Mouse (Mus musculus) forebrain, postnatal 0 days (tissue): ENCODE data around the gene Fyn. TPM values are rescaled to one million over a fixed set of nuclear protein-coding genes. Genes with fewer than 3 reads are reported as not detected.
A peak's percentile ranks its signal among the peaks of the same experiment; 100 is the strongest.

Source experiments
- ATAC-seq: fragments of 200-750 bp; cut with Nextera tagmentation; 2 replicates; pipeline ENCODE4 v1.8.0; 2017; ENCODE audit warnings: mild to moderate bottlenecking, moderate library complexity
- DNase-seq: peaks from one replicate; pipeline ENCODE4 v3.0.0-alpha.2; 2015
- H3K27ac ChIP-seq: fragments of 300-500 bp; sonication (generic); 2 replicates; pipeline ENCODE4 v1.5.1; 2014; ENCODE audit warnings: low read depth, mild to moderate bottlenecking, antibody characterized with exemption, low read length, moderate library complexity, mixed read lengths
- H3K27me3 ChIP-seq: fragments of 300-500 bp; sonication (generic); 2 replicates; pipeline ENCODE4 v1.6.1; 2014; ENCODE audit warnings: mild to moderate bottlenecking, low read length, mixed read lengths; ENCODE audit not compliant: insufficient read depth
- H3K36me3 ChIP-seq: fragments of 300-500 bp; sonication (generic); 2 replicates; pipeline ENCODE4 v1.6.1; 2014; ENCODE audit warnings: mild to moderate bottlenecking, moderate library complexity; ENCODE audit not compliant: insufficient read depth
- H3K4me1 ChIP-seq: fragments of 300-500 bp; sonication (generic); 2 replicates; pipeline ENCODE4 v1.6.1; 2014; ENCODE audit warnings: antibody characterized with exemption; ENCODE audit not compliant: insufficient read depth
- H3K4me2 ChIP-seq: fragments of 300-500 bp; sonication (generic); 2 replicates; pipeline ENCODE4 v1.6.1; 2014; ENCODE audit warnings: low read depth, mild to moderate bottlenecking, moderate library complexity
- H3K4me3 ChIP-seq: fragments of 300-500 bp; sonication (generic); 2 replicates; pipeline ENCODE4 v1.5.1; 2014; ENCODE audit warnings: low read depth, low read length, mixed read lengths
- H3K9ac ChIP-seq: fragments of 300-500 bp; sonication (generic); 2 replicates; pipeline ENCODE4 v1.6.1; 2014; ENCODE audit warnings: mild to moderate bottlenecking
- H3K9me3 ChIP-seq: fragments of 300-500 bp; sonication (generic); 2 replicates; pipeline ENCODE4 v1.6.1; 2016; ENCODE audit warnings: low read length
- CTCF ChIP-seq: sonication (generic); IDR thresholded peaks from 2 replicates; pipeline ENCODE4 v1.5.1; 2016; ENCODE audit warnings: antibody characterized with exemption, control low read depth, low read depth
- WGBS: fragments of 180-500 bp; shearing (Covaris S2); extraction: QIAGEN DNeasy Blood & Tissue Kit; methylation state at CpG from one replicate; pipeline ENCODE4 v1.1.7; 2014; 5-methylcytosine and 5-hydroxymethylcytosine counted together
- polyA plus RNA-seq: library from polyadenylated mRNA; unstranded; fragments of >200 nt; fragmentation: Nextera tagmentation; extraction: Ambion mirVana; gene quantifications from 2 replicates; pipeline ENCODE4 v1.2.1, GENCODE M21; 2015
- total RNA-seq: library from RNA; depleted of rRNA; stranded (reverse); fragments of >200 nt; gene quantifications from 2 replicates; pipeline ENCODE4 v1.2.3, GENCODE M21; 2014

Fyn gene
- total and polyA plus RNA-seq, 2 experiments from 2014 or later, result 85.8 to 155 TPM

- 5% methylated on average over 39 of the region's 44 CpGs for WGBS
- ATAC-seq, result peak; percentile 99
Measured at GRCm38 (mm10) chr10:39369502-39369931, 862 bp downstream of the Fyn start.

GRCm38 (mm10) chr10:39369977-39370785 lies 1.5 kb downstream of the Fyn start:
- H3K9ac ChIP-seq, result peak overlapping the region; percentile 99
- peak overlapping the region; percentile 97 for H3K4me3 ChIP-seq
- H3K4me2 ChIP-seq, result peak overlapping the region; percentile 64
- TF ChIP-seq CTCF, result no peak
- H3K27me3 ChIP-seq, result no peaks in the 10 kb centered on the region
- ATAC-seq, result peak; percentile 57
- peaks cover 29% of the 10 kb centered on the region for H3K4me1 ChIP-seq
- 1% methylated on average over 58 of the region's 68 CpGs for WGBS
- DNase-seq, result no peak
- no peaks in the 10 kb centered on the region for H3K9me3 ChIP-seq
- peak overlapping the region; percentile 98 for H3K27ac ChIP-seq
- no peaks in the 10 kb centered on the region for H3K36me3 ChIP-seq

More at GRCm38 (mm10) chr10:39369502-39369931, 862 bp downstream of the Fyn start:
- TF ChIP-seq CTCF, result peak; percentile 33; the same call in 1 of the 2 replicates
- peak overlapping the region; percentile 98 for H3K27ac ChIP-seq
- peak overlapping the region; percentile 64 for H3K4me2 ChIP-seq
- H3K4me1 ChIP-seq, result peaks cover 29% of the 10 kb centered on the region
- H3K27me3 ChIP-seq, result no peaks in the 10 kb centered on the region
- peak overlapping the region; percentile 99 for H3K9ac ChIP-seq
- peak overlapping the region; percentile 97 for H3K4me3 ChIP-seq
- no peaks in the 10 kb centered on the region for H3K36me3 ChIP-seq
- DNase-seq, result peak; percentile 98
- H3K9me3 ChIP-seq, result no peaks in the 10 kb centered on the region

GRCm38 (mm10) chr10:39370786-39371221 lies 2.1 kb downstream of the Fyn start:
- DNase-seq, result peak; percentile 68
- Histone ChIP-seq H3K4me3 (peak overlapping the region; percentile 97), H3K9me3 (no peaks in the 10 kb centered on the region), H3K27ac (peak overlapping the region; percentile 98), H3K4me1 (peaks cover 29% of the 10 kb centered on the region), H3K9ac (peak overlapping the region; percentile 99), H3K27me3 (no peaks in the 10 kb centered on the region), H3K4me2 (peak overlapping the region; percentile 64), H3K36me3 (no peaks in the 10 kb centered on the region)
- no peak for TF ChIP-seq CTCF
- no peak for ATAC-seq
- WGBS, result under 1% methylated on average over 8 of the region's 8 CpGs

- H3K4me2 ChIP-seq, result peak overlapping the region; percentile 64
- no peaks in the 10 kb centered on the region for H3K36me3 ChIP-seq
- no peak for TF ChIP-seq CTCF
- H3K9me3 ChIP-seq, result no peaks in the 10 kb centered on the region
- no peak for DNase-seq
- no peak for ATAC-seq
- H3K27ac ChIP-seq, result no peak overlapping the region
- peak overlapping the region; percentile 99 for H3K9ac ChIP-seq
- H3K27me3 ChIP-seq, result no peaks in the 10 kb centered on the region
- H3K4me1 ChIP-seq, result peaks cover 29% of the 10 kb centered on the region
- peak overlapping the region; percentile 97 for H3K4me3 ChIP-seq
- WGBS, result 26% methylated on average over 2 of the region's 2 CpGs
Measured at GRCm38 (mm10) chr10:39371467-39371866, 2.8 kb downstream of the Fyn start.

- Histone ChIP-seq H3K4me1 (peaks cover 29% of the 10 kb centered on the region), H3K36me3 (no peaks in the 10 kb centered on the region), H3K27me3 (no peaks in the 10 kb centered on the region), H3K9me3 (no peaks in the 10 kb centered on the region), H3K4me3 (peak overlapping the region; percentile 11; the same call in 1 of the 2 replicates), H3K27ac (no peak overlapping the region), H3K4me2 (peak overlapping the region; percentile 64), H3K9ac (no peak overlapping the region)
- no peak for ATAC-seq
- 70% methylated on average over 5 of the region's 5 CpGs for WGBS
- TF ChIP-seq CTCF, result no peak
- DNase-seq, result no peak
Measured at GRCm38 (mm10) chr10:39371991-39372390, 3.3 kb downstream of the Fyn start.

- Histone ChIP-seq H3K27ac (no peak overlapping the region), H3K27me3 (no peaks in the 10 kb centered on the region), H3K4me3 (no peak overlapping the region), H3K4me1 (peaks cover 30% of the 10 kb centered on the region), H3K9ac (no peak overlapping the region), H3K36me3 (no peaks in the 10 kb centered on the region), H3K4me2 (no peak overlapping the region), H3K9me3 (no peaks in the 10 kb centered on the region)
- DNase-seq (no peak), ATAC-seq (0 out of 2 replicates have a peak, but pooled peaks have one; percentile 7)
- WGBS, result 85% methylated on average over 9 of the region's 9 CpGs
- TF ChIP-seq CTCF, result no peak
Measured at GRCm38 (mm10) chr10:39376676-39377075, 8.0 kb downstream of the Fyn start.

GRCm38 (mm10) chr10:39377219-39377618 lies 8.6 kb downstream of the Fyn start:
- 82% methylated on average over 5 of the region's 5 CpGs for WGBS
- H3K36me3 ChIP-seq, result no peaks in the 10 kb centered on the region
- DNase-seq (no peak), ATAC-seq (no peak)
- H3K4me2 ChIP-seq, result no peak overlapping the region
- peaks cover 25% of the 10 kb centered on the region for H3K4me1 ChIP-seq
- no peak overlapping the region for H3K27ac ChIP-seq
- H3K4me3 ChIP-seq, result no peak overlapping the region
- H3K9ac ChIP-seq, result no peak overlapping the region
- no peaks in the 10 kb centered on the region for H3K27me3 ChIP-seq
- no peak for TF ChIP-seq CTCF
- no peaks in the 10 kb centered on the region for H3K9me3 ChIP-seq
